Mouse (Mus musculus) midbrain, embryonic 10.5 days (tissue): ENCODE measurements around the gene Gdf2. TPM values are rescaled to one million over a fixed set of nuclear protein-coding genes. Genes with fewer than 3 reads are reported as not detected.
A peak's percentile ranks its signal among the peaks of the same experiment; 100 is the strongest.

Experiments
- DNase-seq: peaks from one replicate; pipeline ENCODE4 v3.0.0-alpha.2; 2017; ENCODE audit warnings: low spot score
- H3K27ac ChIP-seq: fragments of 300-500 bp; sonication (generic); replicated peaks from 2 replicates; pipeline ENCODE4 v1.5.1; 2016; ENCODE audit warnings: mild to moderate bottlenecking
- H3K27me3 ChIP-seq: fragments of 300-500 bp; sonication (generic); 2 replicates; pipeline ENCODE4 v1.6.1; 2016; ENCODE audit warnings: low read depth, mild to moderate bottlenecking; ENCODE audit not compliant: poor library complexity, severe bottlenecking
- H3K36me3 ChIP-seq: fragments of 300-500 bp; sonication (generic); 2 replicates; pipeline ENCODE4 v1.6.1; 2016; ENCODE audit warnings: mild to moderate bottlenecking, moderate library complexity
- H3K4me1 ChIP-seq: fragments of 300-500 bp; sonication (generic); 2 replicates; pipeline ENCODE4 v1.6.1; 2016
- H3K4me3 ChIP-seq: fragments of 300-500 bp; sonication (generic); 2 replicates; pipeline ENCODE4 v1.5.1; 2016; ENCODE audit warnings: mild to moderate bottlenecking, moderate library complexity
- H3K9me3 ChIP-seq: fragments of 300-500 bp; sonication (generic); replicated peaks from 2 replicates; pipeline ENCODE4 v1.6.1; 2016; ENCODE audit warnings: mild to moderate bottlenecking
- WGBS: fragments of 180-500 bp; shearing (Covaris S2); methylation state at CpG from one replicate; pipeline ENCODE4 v1.1.7; 2016; 5-methylcytosine and 5-hydroxymethylcytosine counted together
- polyA plus RNA-seq: library from polyadenylated mRNA; unstranded; fragments of >200 nt; fragmentation: Nextera tagmentation; extraction: Ambion mirVana; gene quantifications from 2 replicates; pipeline ENCODE4 v1.2.1, GENCODE M21; 2016

Gdf2 gene
- polyA plus RNA-seq = not detected in 2 replicates

- no peak for DNase-seq
- H3K27me3 ChIP-seq = no peaks in the 10 kb centered on the region
- no peaks in the 10 kb centered on the region for H3K9me3 ChIP-seq
- no peaks in the 10 kb centered on the region for H3K36me3 ChIP-seq
- no peak within 1 kb of the TSS for H3K27ac ChIP-seq
- 0 out of 2 replicates have a peak, but pooled peaks cover 6% of the 10 kb centered on the region for H3K4me1 ChIP-seq
- no peak within 1 kb of the TSS for H3K4me3 ChIP-seq
- WGBS = 77% methylated on average over 8 of the region's 8 CpGs
Observed at GRCm38 (mm10) chr14:33940739-33941138, at the start of gene Gdf2. Gdf2 (plus strand) TSS chr14:33941039.

- Histone ChIP-seq H3K9me3 (no peaks in the 10 kb centered on the region), H3K4me3 (no peak overlapping the region), H3K27me3 (no peaks in the 10 kb centered on the region), H3K4me1 (peaks cover 8% of the 10 kb centered on the region), H3K27ac (no peak overlapping the region), H3K36me3 (no peaks in the 10 kb centered on the region)
- no peak for DNase-seq
- 93% methylated on average over 3 of the region's 3 CpGs for WGBS
Observed at GRCm38 (mm10) chr14:33891507-33891906, 49.3 kb upstream of the Gdf2 start.

- Histone ChIP-seq H3K27me3 (no peaks in the 10 kb centered on the region), H3K9me3 (no peaks in the 10 kb centered on the region), H3K4me1 (peaks cover 11% of the 10 kb centered on the region), H3K36me3 (no peaks in the 10 kb centered on the region), H3K27ac (no peak overlapping the region), H3K4me3 (no peak overlapping the region)
- DNase-seq = no peak
- 81% methylated on average over 5 of the region's 5 CpGs for WGBS
Observed at GRCm38 (mm10) chr14:33895777-33896176, 45.1 kb upstream of the Gdf2 start.

- H3K4me1 ChIP-seq = peaks cover 11% of the 10 kb centered on the region
- peak overlapping the region; percentile 33; the same call in 1 of the 2 replicates for H3K27ac ChIP-seq
- H3K36me3 ChIP-seq = no peaks in the 10 kb centered on the region
- whole genome bisulfite sequencing = 38% methylated on average over 9 of the region's 9 CpGs
- DNase-seq = no peak
- no peak overlapping the region for H3K4me3 ChIP-seq
- no peaks in the 10 kb centered on the region for H3K9me3 ChIP-seq
- H3K27me3 ChIP-seq = no peaks in the 10 kb centered on the region
Observed at GRCm38 (mm10) chr14:33896628-33897300, 44.1 kb upstream of the Gdf2 start.

GRCm38 (mm10) chr14:33902783-33903182 is 38.1 kb upstream of the Gdf2 start:
- no peaks in the 10 kb centered on the region for H3K9me3 ChIP-seq
- peaks cover 2% of the 10 kb centered on the region; the same call in 1 of the 2 replicates for H3K4me1 ChIP-seq
- no peaks in the 10 kb centered on the region for H3K27me3 ChIP-seq
- no peak for DNase-seq
- H3K36me3 ChIP-seq = no peaks in the 10 kb centered on the region
- 93% methylated on average over 4 of the region's 4 CpGs for WGBS
- no peak overlapping the region for H3K27ac ChIP-seq
- no peak overlapping the region for H3K4me3 ChIP-seq

GRCm38 (mm10) chr14:33903199-33903598 is 37.6 kb upstream of the Gdf2 start:
- no peak overlapping the region for H3K27ac ChIP-seq
- H3K9me3 ChIP-seq = no peaks in the 10 kb centered on the region
- no peaks in the 10 kb centered on the region for H3K36me3 ChIP-seq
- no peak for DNase-seq
- H3K27me3 ChIP-seq = no peaks in the 10 kb centered on the region
- 64% methylated on average over 1 of the region's 1 CpGs for WGBS
- H3K4me1 ChIP-seq = peaks cover 2% of the 10 kb centered on the region; the same call in 1 of the 2 replicates
- no peak overlapping the region for H3K4me3 ChIP-seq

GRCm38 (mm10) chr14:33904851-33905250 is 36.0 kb upstream of the Gdf2 start:
- Histone ChIP-seq H3K36me3 (no peaks in the 10 kb centered on the region), H3K27ac (no peak overlapping the region), H3K4me1 (peaks cover 2% of the 10 kb centered on the region; the same call in 1 of the 2 replicates), H3K4me3 (no peak overlapping the region), H3K27me3 (no peaks in the 10 kb centered on the region), H3K9me3 (no peaks in the 10 kb centered on the region)
- no peak for DNase-seq

- Histone ChIP-seq H3K27me3 (peaks cover 11% of the 10 kb centered on the region), H3K36me3 (no peaks in the 10 kb centered on the region), H3K4me1 (peaks cover 4% of the 10 kb centered on the region), H3K9me3 (no peaks in the 10 kb centered on the region), H3K4me3 (no peak overlapping the region), H3K27ac (no peak overlapping the region)
- 25% methylated on average over 3 of the region's 3 CpGs for WGBS
- DNase-seq = no peak
Observed at GRCm38 (mm10) chr14:33913727-33914126, 27.1 kb upstream of the Gdf2 start.

GRCm38 (mm10) chr14:33914206-33914605 is 26.6 kb upstream of the Gdf2 start:
- WGBS = 89% methylated on average over 9 of the region's 9 CpGs
- Histone ChIP-seq H3K27me3 (peaks cover 14% of the 10 kb centered on the region), H3K4me3 (no peak overlapping the region), H3K27ac (no peak overlapping the region), H3K9me3 (no peaks in the 10 kb centered on the region), H3K36me3 (no peaks in the 10 kb centered on the region), H3K4me1 (peaks cover 9% of the 10 kb centered on the region)
- no peak for DNase-seq

- H3K9me3 ChIP-seq = no peaks in the 10 kb centered on the region
- 11% methylated on average over 14 of the region's 14 CpGs for WGBS
- H3K4me3 ChIP-seq = no peak overlapping the region; the same call in 1 of the 2 replicates
- H3K4me1 ChIP-seq = peaks cover 48% of the 10 kb centered on the region
- no peaks in the 10 kb centered on the region for H3K36me3 ChIP-seq
- H3K27me3 ChIP-seq = peaks cover 82% of the 10 kb centered on the region
- no peak overlapping the region for H3K27ac ChIP-seq
- DNase-seq = peak; percentile 33
Observed at GRCm38 (mm10) chr14:33920727-33921559, 19.9 kb upstream of the Gdf2 start.

- 5% methylated on average over 8 of the region's 8 CpGs for WGBS
- DNase-seq = no peak
- Histone ChIP-seq H3K4me1 (peaks cover 48% of the 10 kb centered on the region), H3K4me3 (peak overlapping the region; percentile 64), H3K36me3 (no peaks in the 10 kb centered on the region), H3K27ac (no peak overlapping the region), H3K27me3 (peaks cover 92% of the 10 kb centered on the region), H3K9me3 (no peaks in the 10 kb centered on the region)
Observed at GRCm38 (mm10) chr14:33922771-33923167, 18.1 kb upstream of the Gdf2 start.

GRCm38 (mm10) chr14:33923168-33924070 is 17.4 kb upstream of the Gdf2 start, which contains the start of gene Gdf10:
Gdf10 (plus strand) TSS chr14:33923587.
- peaks cover 87% of the 10 kb centered on the region for H3K27me3 ChIP-seq
- H3K36me3 ChIP-seq = no peaks in the 10 kb centered on the region
- peak; percentile 60 for DNase-seq
- peak within 1 kb of the TSS; percentile 64 for H3K4me3 ChIP-seq
- WGBS = under 1% methylated on average over 85 of the region's 85 CpGs
- peaks cover 47% of the 10 kb centered on the region for H3K4me1 ChIP-seq
- H3K9me3 ChIP-seq = no peaks in the 10 kb centered on the region
- peak within 1 kb of the TSS; percentile 74 for H3K27ac ChIP-seq
